Mouse (Mus musculus) gastrocnemius, postnatal 14 days (tissue): ENCODE results near the gene Eno2. TPM values are rescaled to one million over a fixed set of nuclear protein-coding genes. Genes with fewer than 3 reads are reported as not detected.
"Not testable (repeated sequence)": the region's sequence is repeated elsewhere in the genome, so short reads cannot be mapped to it uniquely, and the experiment has no call there.

Source experiments
- DNase-seq: peaks from one replicate; pipeline ENCODE4 v3.0.0; 2021; ENCODE audit warnings: mixed read lengths
- intact Hi-C: fragments of 180-260 bp; cut with DNase I; formaldehyde crosslinking; loops from one replicate; pipeline ENCODE4 v1.15.1; 2025; ENCODE audit warnings: low total_unique reads
- total RNA-seq, 2 experiments: library from RNA; stranded (reverse); gene quantifications; 2 replicates each; pipeline ENCODE4 v1.2.3; 2021

Gene Eno2
- total RNA-seq, 2 experiments from 2014 or later = 1.9 to 2.3 TPM

DNA sequence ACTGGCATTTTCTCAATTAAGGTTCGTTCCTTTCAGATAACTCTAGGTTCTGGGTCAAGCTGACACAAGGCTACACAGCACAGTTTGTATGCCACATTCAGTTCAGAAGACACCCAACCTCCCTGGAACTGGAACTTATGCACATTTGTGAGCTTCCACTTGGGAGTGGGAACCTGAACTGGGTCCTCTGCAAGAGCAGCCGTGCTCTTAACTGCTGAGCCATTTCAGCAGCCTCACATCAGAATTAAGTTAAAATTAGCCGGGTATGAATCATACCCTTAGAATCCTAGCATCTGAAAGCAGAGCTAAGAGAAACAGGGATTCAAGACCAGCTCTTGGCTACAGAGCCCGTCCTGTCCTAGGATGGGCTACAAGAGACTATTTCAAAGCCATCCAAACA is 37.9 kb upstream of the Eno2 start:
- intact Hi-C loops = no loop called here

GRCm38 (mm10) chr6:124806446-124807140 is 37.1 kb upstream of the Eno2 start:
- intact Hi-C loops = no loop called here
- no peak for DNase-seq

More for the DNA sequence above, 37.9 kb upstream of the Eno2 start:
- no peak for DNase-seq

DNA sequence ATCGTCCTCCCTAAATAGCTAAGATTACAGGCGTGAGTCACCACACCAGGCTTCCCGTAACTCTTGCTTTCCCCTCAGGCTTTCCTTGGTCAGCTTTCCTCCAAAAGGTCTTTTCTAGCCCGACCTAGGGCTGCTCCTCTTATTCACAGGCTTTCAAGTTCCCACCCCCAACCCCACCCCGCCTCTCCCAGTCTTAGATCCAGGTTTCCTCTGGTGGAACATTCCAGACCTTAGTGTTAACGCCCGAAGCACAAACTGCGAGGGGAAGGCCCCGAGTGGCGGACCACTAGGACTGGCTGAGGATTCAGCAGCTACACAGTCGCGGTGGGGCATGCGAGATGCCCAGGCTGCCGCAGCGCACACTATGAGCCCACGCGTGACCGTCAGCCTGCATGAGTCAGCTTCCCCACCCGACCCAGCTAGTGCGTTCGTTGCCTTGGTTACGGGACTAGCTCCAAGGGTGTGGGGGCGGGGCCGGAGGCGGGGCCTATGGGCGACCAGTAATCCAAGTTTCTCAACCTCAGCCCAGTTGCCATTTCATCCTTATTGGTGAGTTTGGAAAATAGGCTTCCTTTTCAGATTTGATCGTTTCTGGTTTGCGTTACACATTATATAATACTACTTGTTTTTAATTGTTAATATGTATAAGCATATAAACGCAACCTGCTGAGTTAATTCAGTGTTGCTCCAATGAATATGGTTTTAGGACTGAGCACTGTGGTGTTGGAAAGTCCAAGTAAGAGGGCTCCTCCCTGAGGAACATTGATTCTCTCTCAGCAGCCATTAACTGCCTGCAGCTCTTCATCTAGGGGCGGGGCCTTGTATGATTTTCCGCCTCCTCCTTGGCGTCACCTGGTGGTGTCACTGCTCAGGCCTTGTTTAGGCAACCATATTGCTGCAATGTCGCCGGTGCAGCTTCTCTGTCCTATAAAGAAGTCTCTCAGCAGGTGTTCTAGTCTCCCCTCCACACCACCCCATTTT is 36.2 kb upstream of the Eno2 start:
- intact Hi-C loops = no loop called here
- DNase-seq = peak; percentile 96

GRCm38 (mm10) chr6:124804341-124804740 is 34.9 kb upstream of the Eno2 start:
- intact Hi-C loops = no loop called here
- DNase-seq = no peak

GRCm38 (mm10) chr6:124803691-124804090 is 34.2 kb upstream of the Eno2 start:
- DNase-seq, intact Hi-C loops: not testable (repeated sequence)

GRCm38 (mm10) chr6:124803061-124803460 is 33.6 kb upstream of the Eno2 start:
- intact Hi-C loops = no loop called here
- no peak for DNase-seq

DNA sequence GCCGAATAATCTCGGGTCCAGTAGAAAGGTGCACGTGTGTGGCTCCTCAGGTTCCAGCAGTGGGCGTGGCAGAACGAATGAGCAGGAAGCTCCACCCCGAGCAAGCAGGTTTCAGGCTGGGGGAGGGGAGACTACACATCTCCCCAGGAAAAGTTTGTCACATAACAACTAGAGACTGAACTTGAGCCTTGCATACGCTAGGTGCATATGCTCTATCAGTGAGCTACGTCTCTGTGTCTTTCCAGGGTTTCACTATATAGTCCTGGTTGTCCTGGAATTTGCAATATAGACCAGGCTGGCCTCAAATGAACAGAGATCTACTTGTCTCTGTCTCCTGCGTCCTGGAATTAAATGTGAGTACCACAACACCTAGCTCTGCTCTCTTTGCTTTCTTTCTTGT is 32.9 kb upstream of the Eno2 start:
- DNase-seq, intact Hi-C loops: not testable (repeated sequence)

GRCm38 (mm10) chr6:124796200-124796599 is 26.7 kb upstream of the Eno2 start:
- DNase-seq = no peak
- intact Hi-C loops = no loop called here

DNA sequence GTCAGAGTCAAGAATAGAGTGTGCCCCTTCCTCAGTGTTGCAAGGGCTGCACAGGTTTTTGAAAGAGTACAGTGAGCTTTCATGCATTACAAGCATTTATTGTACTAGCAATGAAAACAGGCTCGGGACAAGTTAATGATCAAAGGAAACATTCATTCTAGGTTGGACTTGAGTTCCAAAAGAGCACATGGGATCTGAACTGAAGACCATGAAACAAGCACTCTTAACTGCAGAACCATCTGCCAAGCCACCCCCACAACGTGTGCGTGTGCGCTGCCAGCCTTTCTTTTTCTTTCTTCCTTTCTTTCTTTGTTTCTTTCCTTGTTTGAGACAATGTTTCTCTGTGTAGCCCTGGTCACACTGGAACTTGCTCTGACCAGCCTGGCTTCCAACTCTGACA is 26.3 kb upstream of the Eno2 start:
- no peak for DNase-seq
- intact Hi-C loops = no loop called here

GRCm38 (mm10) chr6:124791911-124792310 is 22.4 kb upstream of the Eno2 start:
- no peak for DNase-seq
- intact Hi-C loops = no loop called here

DNA sequence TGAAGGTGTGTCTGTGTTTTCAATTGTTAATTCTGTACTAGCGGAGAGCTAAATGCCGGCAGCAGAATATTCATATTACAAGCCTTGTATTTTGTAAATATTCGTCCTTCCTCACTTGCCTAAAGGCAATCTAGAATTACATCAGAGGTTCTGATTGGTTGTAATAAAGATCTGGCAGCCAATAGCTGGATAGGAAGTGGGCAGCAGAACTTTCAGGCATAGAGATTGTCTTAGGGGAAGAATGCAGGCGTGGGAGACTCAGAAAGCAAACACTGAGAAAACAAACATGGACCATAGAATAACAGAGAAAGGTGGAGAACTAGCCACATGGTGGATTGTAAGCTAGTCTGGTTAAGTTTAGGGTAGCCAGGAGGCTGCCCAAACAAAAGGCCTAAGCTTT is 20.6 kb upstream of the Eno2 start:
- no peak for DNase-seq
- intact Hi-C loops = no loop called here

DNA sequence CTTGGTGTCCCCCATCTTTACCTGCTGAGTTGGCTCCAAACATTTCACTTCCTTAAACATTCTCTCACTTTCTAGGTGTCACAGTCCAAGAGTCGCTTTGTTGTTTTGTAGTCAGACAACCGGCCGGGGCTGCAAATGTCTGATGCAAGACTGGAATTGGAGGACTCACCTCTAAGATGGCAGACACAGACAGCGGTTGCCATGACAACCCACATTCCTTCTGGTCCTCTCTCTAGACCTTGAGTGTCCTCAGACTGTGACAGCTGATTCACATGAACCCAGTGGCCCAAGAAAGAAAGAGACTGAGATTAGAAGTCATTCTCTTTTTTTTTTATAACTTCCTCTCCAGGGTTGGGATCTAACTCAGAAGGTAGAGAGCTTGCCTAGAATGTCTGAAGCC is 20.0 kb upstream of the Eno2 start:
- DNase-seq = no peak
- intact Hi-C loops = no loop called here

DNA sequence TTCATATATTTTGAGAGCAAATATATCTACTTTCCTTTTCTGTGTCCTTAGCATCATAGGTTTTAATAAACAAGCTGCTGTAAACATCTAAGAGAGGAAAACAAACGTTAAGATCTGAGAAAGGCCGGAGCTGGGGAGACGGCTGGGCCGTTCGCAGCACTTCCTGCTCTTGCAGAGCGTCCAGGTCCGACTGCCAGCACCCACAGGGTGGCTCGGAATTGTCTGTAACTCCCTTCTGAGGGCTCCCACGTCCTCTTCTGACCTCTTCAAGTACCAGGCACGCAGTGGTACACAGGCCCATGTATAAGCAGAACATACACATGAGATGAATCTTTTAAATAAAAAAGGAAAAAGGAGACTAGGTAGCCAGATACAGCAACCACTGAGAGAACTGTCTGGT is 18.2 kb upstream of the Eno2 start:
- DNase-seq = no peak
- intact Hi-C loops = no loop called here

- intact Hi-C loops = no loop called here
These were observed 17.4 kb upstream of the Eno2 start for GRCm38 (mm10) chr6:124786756-124787420.

DNA sequence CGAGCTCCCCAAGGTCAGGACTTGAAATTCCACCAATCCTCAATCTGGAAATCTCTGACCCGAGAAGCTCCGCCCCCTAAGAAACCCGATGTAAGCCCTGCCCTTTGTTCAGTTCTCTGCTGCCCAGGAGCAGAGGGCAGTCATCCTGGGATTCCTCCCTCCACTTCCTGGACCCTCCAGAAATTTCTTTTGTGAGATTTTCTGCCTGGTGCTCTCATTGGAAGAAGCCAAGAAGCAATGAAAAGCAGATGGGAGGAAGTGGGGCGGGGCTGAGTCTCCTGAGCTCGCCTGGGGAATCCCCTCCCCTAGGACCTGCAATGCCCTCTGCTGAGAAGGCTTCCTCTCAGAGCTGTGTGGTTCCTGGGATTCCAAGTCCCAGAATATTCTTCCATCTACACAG is 13.0 kb upstream of the Eno2 start:
- peak; percentile 38 for DNase-seq
- intact Hi-C loops = no loop called here

More at GRCm38 (mm10) chr6:124786756-124787420, 17.4 kb upstream of the Eno2 start:
- no peak for DNase-seq

GRCm38 (mm10) chr6:124780917-124781316 is 11.4 kb upstream of the Eno2 start:
- intact Hi-C loops = no loop called here
- no peak for DNase-seq

DNA sequence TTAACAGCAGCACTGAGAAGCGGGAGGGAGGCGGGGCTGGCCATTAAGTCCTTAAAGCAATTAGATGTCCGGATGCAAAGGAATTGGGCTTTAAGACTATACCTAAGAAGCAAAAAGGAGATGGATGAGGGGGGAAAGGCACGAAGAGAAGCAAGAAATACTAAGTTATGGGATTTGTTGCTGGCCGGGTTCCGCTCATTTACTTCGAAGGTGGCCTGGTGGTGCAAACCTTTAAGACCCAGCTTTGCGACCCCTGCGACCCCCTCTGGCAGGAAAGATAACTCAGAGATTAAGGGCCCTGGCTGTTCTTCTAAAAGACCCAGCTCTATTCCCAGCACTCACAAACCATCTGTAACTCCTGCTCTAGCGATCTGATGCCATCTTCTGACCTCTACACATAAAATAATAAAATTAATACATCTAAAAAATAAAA is 10.5 kb upstream of the Eno2 start:
- intact Hi-C loops = no loop called here
- DNase-seq = no peak

GRCm38 (mm10) chr6:124779222-124779983 is 9.9 kb upstream of the Eno2 start, which contains the start of gene Lrrc23:
Gene Lrrc23, minus strand, starts transcription at chr6:124779727.
- no peak for DNase-seq
- intact Hi-C loops = no loop called here

GRCm38 (mm10) chr6:124770511-124770910 is 1.0 kb upstream of the Eno2 start:
- intact Hi-C loops = no loop called here
- no peak for DNase-seq
